Mouse (Mus musculus) embryonic facial prominence, embryonic 12.5 days (tissue): Measurements from ENCODE around the gene Tcp1. TPM values are rescaled to one million over a fixed set of nuclear protein-coding genes. Genes with fewer than 3 reads are reported as not detected.
"Not testable (repeated sequence)": the region's sequence is repeated elsewhere in the genome, so short reads cannot be mapped to it uniquely, and the experiment has no call there.

Experiments
- ATAC-seq: fragments of 200-750 bp; cut with Nextera tagmentation; 2 replicates; pipeline ENCODE4 v1.8.0; 2017; ENCODE audit not compliant: insufficient number of reproducible peaks, insufficient read depth, low FRiP score, low TSS enrichment
- H3K27ac ChIP-seq: fragments of 300-500 bp; sonication (generic); 2 replicates; pipeline ENCODE4 v1.5.1; 2016; ENCODE audit warnings: mild to moderate bottlenecking
- H3K27me3 ChIP-seq: fragments of 300-500 bp; sonication (generic); 2 replicates; pipeline ENCODE4 v1.6.1; 2016; ENCODE audit warnings: mild to moderate bottlenecking, moderate library complexity
- H3K36me3 ChIP-seq: fragments of 300-500 bp; sonication (generic); 2 replicates; pipeline ENCODE4 v1.6.1; 2016; ENCODE audit warnings: mild to moderate bottlenecking
- H3K4me1 ChIP-seq: fragments of 300-500 bp; sonication (generic); 2 replicates; pipeline ENCODE4 v1.6.1; 2016
- H3K4me2 ChIP-seq: fragments of 300-500 bp; sonication (generic); replicated peaks from 2 replicates; pipeline ENCODE4 v1.6.1; 2016; ENCODE audit warnings: mild to moderate bottlenecking, moderate library complexity
- H3K4me3 ChIP-seq: fragments of 300-500 bp; sonication (generic); 2 replicates; pipeline ENCODE4 v1.5.1; 2016; ENCODE audit warnings: mild to moderate bottlenecking
- H3K9ac ChIP-seq: fragments of 300-500 bp; sonication (generic); 2 replicates; pipeline ENCODE4 v1.6.1; 2016; ENCODE audit warnings: mild to moderate bottlenecking, moderate library complexity
- H3K9me3 ChIP-seq: fragments of 300-500 bp; sonication (generic); 2 replicates; pipeline ENCODE4 v1.6.1; 2016; ENCODE audit warnings: mild to moderate bottlenecking, moderate library complexity
- WGBS: fragments of 180-500 bp; shearing (Covaris S2); methylation state at CpG from one replicate; pipeline ENCODE4 v1.1.7; 2016; 5-methylcytosine and 5-hydroxymethylcytosine counted together
- polyA plus RNA-seq: library from polyadenylated mRNA; unstranded; fragments of >200 nt; fragmentation: Nextera tagmentation; extraction: Ambion mirVana; gene quantifications from 2 replicates; pipeline ENCODE4 v1.2.1, GENCODE M21; 2016

Tcp1 gene
- polyA plus RNA-seq, 1 experiment from 2014 or later: 490 TPM

- under 1% methylated on average over 40 of the region's 40 CpGs for WGBS
- Histone ChIP-seq H3K27me3 (no peaks in the 10 kb centered on the region), H3K36me3 (peaks cover 54% of the 10 kb centered on the region), H3K9ac (peak overlapping the region; percentile 98), H3K9me3 (no peaks in the 10 kb centered on the region), H3K4me2 (peak overlapping the region; percentile 51), H3K4me1 (no peaks in the 10 kb centered on the region), H3K4me3 (peak overlapping the region; percentile 97), H3K27ac (peak overlapping the region; percentile 93)
- peak; percentile 62 for ATAC-seq
These were observed 1.3 kb downstream of the Tcp1 start for GRCm38 (mm10) chr17:12916588-12917380.

GRCm38 (mm10) chr17:12921073-12921472 lies 5.6 kb downstream of the Tcp1 start:
- H3K4me3 ChIP-seq: no peak overlapping the region
- H3K4me1 ChIP-seq: no peaks in the 10 kb centered on the region
- H3K4me2 ChIP-seq: no peak overlapping the region
- no peaks in the 10 kb centered on the region for H3K9me3 ChIP-seq
- ATAC-seq: no peak
- H3K36me3 ChIP-seq: peaks cover 71% of the 10 kb centered on the region
- H3K9ac ChIP-seq: no peak overlapping the region
- H3K27ac ChIP-seq: no peak overlapping the region
- H3K27me3 ChIP-seq: no peaks in the 10 kb centered on the region
- WGBS: 88% methylated on average over 1 of the region's 1 CpGs

- 93% methylated on average over 3 of the region's 3 CpGs for WGBS
- H3K27ac ChIP-seq: no peak overlapping the region
- H3K36me3 ChIP-seq: peaks cover 61% of the 10 kb centered on the region
- H3K4me3 ChIP-seq: no peak overlapping the region
- H3K4me2 ChIP-seq: no peak overlapping the region
- no peaks in the 10 kb centered on the region for H3K27me3 ChIP-seq
- no peaks in the 10 kb centered on the region for H3K4me1 ChIP-seq
- no peak overlapping the region for H3K9ac ChIP-seq
- H3K9me3 ChIP-seq: no peaks in the 10 kb centered on the region
- ATAC-seq: no peak
These were observed 9.5 kb downstream of the Tcp1 start for GRCm38 (mm10) chr17:12925001-12925400.

GRCm38 (mm10) chr17:12925703-12926180 lies 10.2 kb downstream of the Tcp1 start:
- 91% methylated on average over 8 of the region's 8 CpGs for WGBS
- ATAC-seq: no peak
- H3K27ac ChIP-seq: no peak overlapping the region
- H3K27me3 ChIP-seq: no peaks in the 10 kb centered on the region
- no peak overlapping the region for H3K9ac ChIP-seq
- H3K36me3 ChIP-seq: peaks cover 53% of the 10 kb centered on the region
- no peaks in the 10 kb centered on the region for H3K9me3 ChIP-seq
- H3K4me3 ChIP-seq: no peak overlapping the region
- H3K4me2 ChIP-seq: no peak overlapping the region
- no peaks in the 10 kb centered on the region for H3K4me1 ChIP-seq

- not testable (repeated sequence) for ATAC-seq, H3K4me1 ChIP-seq, H3K27me3 ChIP-seq, H3K4me2 ChIP-seq, H3K36me3 ChIP-seq, H3K9me3 ChIP-seq, H3K9ac ChIP-seq, H3K27ac ChIP-seq, H3K4me3 ChIP-seq
- WGBS: 90% methylated on average over 5 of the region's 5 CpGs
These were observed 16.1 kb downstream of the Tcp1 start for GRCm38 (mm10) chr17:12931576-12931975.

- no peaks in the 10 kb centered on the region for H3K9me3 ChIP-seq
- H3K4me3 ChIP-seq: no peak overlapping the region
- no peak for ATAC-seq
- no peaks in the 10 kb centered on the region for H3K36me3 ChIP-seq
- no peaks in the 10 kb centered on the region for H3K27me3 ChIP-seq
- no peak overlapping the region for H3K27ac ChIP-seq
- H3K4me2 ChIP-seq: no peak overlapping the region
- 62% methylated on average over 4 of the region's 4 CpGs for WGBS
- peaks cover 3% of the 10 kb centered on the region; the same call in 1 of the 2 replicates for H3K4me1 ChIP-seq
- no peak overlapping the region for H3K9ac ChIP-seq
These were observed 20.2 kb downstream of the Tcp1 start for GRCm38 (mm10) chr17:12935719-12936118.

- no peak overlapping the region for H3K4me2 ChIP-seq
- no peak overlapping the region for H3K4me3 ChIP-seq
- no peak overlapping the region for H3K9ac ChIP-seq
- no peaks in the 10 kb centered on the region for H3K27me3 ChIP-seq
- ATAC-seq: no peak
- H3K4me1 ChIP-seq: peaks cover 3% of the 10 kb centered on the region; the same call in 1 of the 2 replicates
- no peak overlapping the region for H3K27ac ChIP-seq
- WGBS: 76% methylated on average over 2 of the region's 2 CpGs
- H3K9me3 ChIP-seq: no peaks in the 10 kb centered on the region
- peaks cover 4% of the 10 kb centered on the region for H3K36me3 ChIP-seq
These were observed 22.0 kb downstream of the Tcp1 start for GRCm38 (mm10) chr17:12937412-12937970.

GRCm38 (mm10) chr17:12938077-12938476 lies 22.6 kb downstream of the Tcp1 start:
- H3K4me3 ChIP-seq: no peak overlapping the region
- no peak overlapping the region for H3K27ac ChIP-seq
- no peak overlapping the region for H3K4me2 ChIP-seq
- H3K9ac ChIP-seq: no peak overlapping the region
- no peaks in the 10 kb centered on the region for H3K9me3 ChIP-seq
- peaks cover 9% of the 10 kb centered on the region for H3K36me3 ChIP-seq
- 60% methylated on average over 2 of the region's 2 CpGs for WGBS
- ATAC-seq: no peak
- no peaks in the 10 kb centered on the region for H3K27me3 ChIP-seq
- peaks cover 3% of the 10 kb centered on the region; the same call in 1 of the 2 replicates for H3K4me1 ChIP-seq

- Histone ChIP-seq H3K4me3 (peak overlapping the region; percentile 23), H3K4me2 (peak overlapping the region; percentile 50), H3K36me3 (peaks cover 19% of the 10 kb centered on the region), H3K9ac (0 out of 2 replicates have a peak overlapping the region, but pooled peaks have one; percentile 5)
- 67% methylated on average over 3 of the region's 12 CpGs for WGBS
- ATAC-seq: peak; percentile 65; the same call in 1 of the 2 replicates
- H3K4me1 ChIP-seq, H3K27ac ChIP-seq, H3K27me3 ChIP-seq, H3K9me3 ChIP-seq: not testable (repeated sequence)
These were observed 24.1 kb downstream of the Tcp1 start for GRCm38 (mm10) chr17:12939377-12940148.

GRCm38 (mm10) chr17:12940151-12940805 lies 24.8 kb downstream of the Tcp1 start, which contains the start of gene Acat3:
TSS of gene Acat3 (minus strand) at chr17:12940600.
- no peaks in the 10 kb centered on the region for H3K9me3 ChIP-seq
- peak within 1 kb of the TSS; percentile 23 for H3K4me3 ChIP-seq
- H3K27me3 ChIP-seq: no peaks in the 10 kb centered on the region
- peaks cover 26% of the 10 kb centered on the region for H3K36me3 ChIP-seq
- WGBS: 16% methylated on average over 27 of the region's 27 CpGs
- ATAC-seq: peak; percentile 84; the same call in 1 of the 2 replicates
- H3K9ac ChIP-seq: peak within 1 kb of the TSS; percentile 5; the same call in 1 of the 2 replicates
- H3K27ac ChIP-seq: no peak within 1 kb of the TSS
- H3K4me1 ChIP-seq: peaks cover 3% of the 10 kb centered on the region; the same call in 1 of the 2 replicates
- H3K4me2 ChIP-seq: peak within 1 kb of the TSS; percentile 50
